Mouse (Mus musculus) brain, embryonic 14.5 days (tissue): Measurements from ENCODE around the gene Npm1. TPM values are rescaled to one million over a fixed set of nuclear protein-coding genes. Genes with fewer than 3 reads are reported as not detected.
A peak's percentile ranks its signal among the peaks of the same experiment; 100 is the strongest.

ENCODE experiments used
- DNase-seq: peaks from one replicate; pipeline ENCODE4 v3.0.0-alpha.2; 2011; ENCODE audit warnings: low read depth
- CTCF ChIP-seq: fragments of 200-500 bp; IDR thresholded peaks from 2 replicates; pipeline ENCODE4 v1.5.1; 2012; ENCODE audit warnings: inconsistent platforms, mild to moderate bottlenecking, moderate library complexity, borderline replicate concordance; ENCODE audit not compliant: insufficient read depth, insufficient read length; ENCODE audit errors: extremely low read depth
- POLR2A ChIP-seq: fragments of 200-500 bp; IDR thresholded peaks from 2 replicates; pipeline ENCODE4 v1.6.1; 2012; ENCODE audit warnings: mild to moderate bottlenecking, inconsistent platforms, borderline replicate concordance; ENCODE audit not compliant: poor library complexity, insufficient read depth, insufficient read length, severe bottlenecking; ENCODE audit errors: extremely low read depth
- polyA plus RNA-seq: library from polyadenylated mRNA; depleted of rRNA; stranded (reverse); fragments of >200 nt; gene quantifications from 2 replicates; pipeline ENCODE4 v1.2.3, GENCODE M21; 2012

The Npm1 gene
- polyA plus RNA-seq, 1 experiment, result 569 TPM

DNA sequence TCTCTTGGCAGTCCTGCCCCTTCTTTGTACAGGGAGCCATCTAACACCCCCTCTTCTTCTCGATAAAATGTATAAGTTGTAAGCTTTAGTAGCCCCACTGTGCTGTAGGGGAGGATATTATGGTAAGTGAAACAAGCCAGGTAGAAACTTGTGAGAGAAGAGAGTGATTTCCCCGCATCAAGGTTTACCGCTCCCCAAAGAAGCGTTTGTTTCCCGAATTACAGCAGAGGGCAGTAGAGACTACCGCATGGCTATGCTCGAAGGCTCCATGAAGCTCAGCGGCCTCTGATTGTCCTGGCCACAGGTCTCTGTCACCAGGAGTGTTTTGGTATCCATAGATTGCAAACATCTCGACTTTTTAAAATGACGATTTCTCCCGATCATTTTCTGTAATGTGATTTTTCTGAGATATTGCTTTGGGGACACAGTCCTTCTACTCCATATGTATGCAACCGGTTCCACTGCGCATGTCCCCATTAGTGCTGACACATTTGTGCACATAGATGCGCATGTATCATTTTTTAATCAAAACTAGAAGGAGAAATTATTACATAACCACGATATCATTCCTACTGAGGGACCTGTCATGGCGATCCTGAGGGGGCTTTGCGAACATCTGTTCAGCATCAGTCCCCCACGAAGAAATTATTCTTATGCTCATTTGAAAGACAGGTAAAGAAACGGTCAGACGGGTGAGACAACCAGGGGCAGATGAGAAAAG is 13.7 kb upstream of the Npm1 start:
- DNase-seq, result peak; percentile 83
- TF ChIP-seq POLR2A (no peak), CTCF (peak; percentile 88)

DNA sequence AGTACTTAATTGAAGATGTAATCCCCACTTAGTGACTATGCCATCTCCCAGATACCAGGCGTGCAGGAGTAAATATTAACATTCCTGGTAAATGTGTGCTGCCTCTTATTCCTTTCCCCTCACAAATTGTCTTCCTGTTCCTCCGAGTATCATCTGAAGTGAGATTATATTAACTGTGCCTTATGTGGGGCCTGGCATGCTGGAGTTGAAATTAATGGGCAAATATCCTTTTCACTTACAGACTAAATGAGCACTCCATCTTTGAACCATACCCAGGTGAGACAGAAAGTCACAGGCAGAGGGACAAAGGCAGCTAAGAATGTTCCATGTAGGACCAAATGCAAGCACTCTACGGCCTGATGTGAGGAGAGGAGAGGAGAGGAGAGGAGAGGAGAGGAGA is 12.8 kb upstream of the Npm1 start:
- TF ChIP-seq CTCF (no peak), POLR2A (no peak)
- DNase-seq, result no peak

DNA sequence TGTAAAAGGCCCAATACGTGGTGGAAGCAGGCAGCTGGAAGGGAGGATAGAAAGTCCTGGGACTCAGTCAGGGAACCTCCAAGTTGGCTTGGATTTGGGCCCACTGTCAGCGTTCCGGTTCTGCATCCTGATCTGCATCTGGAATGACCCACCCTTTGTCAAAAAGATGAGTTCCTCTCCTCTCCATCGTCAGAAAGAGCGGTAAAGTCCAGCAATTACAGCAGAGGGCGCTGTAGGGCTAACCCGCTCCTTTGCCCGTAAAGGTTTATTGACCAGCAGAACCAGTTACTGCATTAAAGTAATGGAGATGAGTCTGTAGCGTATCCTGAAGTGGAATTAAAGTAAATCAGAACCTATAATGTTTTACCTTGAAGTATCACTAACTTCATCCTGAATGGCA is 7.5 kb upstream of the Npm1 start:
- DNase-seq, result peak; percentile 50
- TF ChIP-seq POLR2A (no peak), CTCF (peak; percentile 76; the same call in 1 of the 2 replicates)

DNA sequence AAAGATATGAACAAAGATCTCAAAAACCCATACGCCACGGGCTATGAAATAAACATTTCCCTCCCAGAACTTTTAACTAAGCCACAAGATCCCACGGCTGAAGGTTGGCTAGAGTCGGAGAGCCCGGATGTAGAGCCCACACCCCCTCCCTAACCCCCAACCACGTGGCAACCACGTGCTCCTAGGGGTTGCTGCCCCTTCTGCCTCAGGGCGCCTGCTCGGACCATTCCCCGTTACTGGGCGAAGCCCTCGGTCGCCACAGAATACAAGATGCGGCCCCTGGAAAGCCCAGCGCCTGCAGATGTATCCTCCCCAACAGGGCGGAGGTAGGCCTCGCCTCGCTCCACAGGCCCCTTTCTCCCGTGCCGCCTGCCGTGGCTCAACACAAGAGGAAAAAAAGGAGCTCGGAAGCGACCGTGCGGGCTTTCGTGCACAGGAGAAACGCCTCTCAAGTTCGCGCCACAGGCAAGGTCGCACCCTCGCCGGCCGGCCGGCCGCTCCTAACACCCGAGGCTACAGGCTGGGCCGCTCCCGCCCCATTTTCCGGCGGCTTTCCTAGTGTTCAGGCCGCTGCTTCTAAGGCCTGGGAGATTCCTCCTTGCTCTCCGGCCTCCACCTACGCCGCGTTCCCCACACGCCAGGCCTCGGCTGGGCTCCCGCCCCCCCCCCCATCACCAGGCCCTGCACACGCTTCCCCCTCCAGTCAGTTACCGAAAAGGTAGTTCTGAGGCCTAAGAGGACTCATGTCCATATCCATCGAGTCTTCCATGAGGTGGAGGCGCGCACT is 602 bp downstream of the Npm1 start:
- 0 out of 2 replicates have a peak, but pooled peaks have one; percentile 9 for TF ChIP-seq POLR2A
- no peak for TF ChIP-seq CTCF

DNA sequence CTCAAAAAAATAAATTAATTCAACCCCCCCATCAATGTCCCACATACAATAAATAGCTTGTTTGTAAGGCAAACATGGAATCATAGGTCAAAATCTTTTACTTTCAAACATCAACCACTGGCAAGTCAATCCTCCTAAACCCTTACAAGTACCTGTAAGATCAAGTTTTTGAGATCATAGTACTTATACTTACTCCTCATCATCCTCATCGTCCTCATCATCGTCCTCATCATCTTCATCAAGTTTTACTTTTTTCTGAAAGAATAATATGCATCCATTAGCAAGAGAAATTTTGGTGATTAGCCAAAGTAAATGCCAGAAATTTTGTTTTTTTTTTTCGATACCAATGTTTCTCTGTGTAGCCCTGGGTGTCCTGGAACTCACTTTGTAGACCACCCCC is 3.3 kb downstream of the Npm1 start:
- no peak for TF ChIP-seq POLR2A
- no peak for TF ChIP-seq CTCF
- DNase-seq, result no peak

More for the DNA sequence above, 602 bp downstream of the Npm1 start:
- peak; percentile 86 for DNase-seq

DNA sequence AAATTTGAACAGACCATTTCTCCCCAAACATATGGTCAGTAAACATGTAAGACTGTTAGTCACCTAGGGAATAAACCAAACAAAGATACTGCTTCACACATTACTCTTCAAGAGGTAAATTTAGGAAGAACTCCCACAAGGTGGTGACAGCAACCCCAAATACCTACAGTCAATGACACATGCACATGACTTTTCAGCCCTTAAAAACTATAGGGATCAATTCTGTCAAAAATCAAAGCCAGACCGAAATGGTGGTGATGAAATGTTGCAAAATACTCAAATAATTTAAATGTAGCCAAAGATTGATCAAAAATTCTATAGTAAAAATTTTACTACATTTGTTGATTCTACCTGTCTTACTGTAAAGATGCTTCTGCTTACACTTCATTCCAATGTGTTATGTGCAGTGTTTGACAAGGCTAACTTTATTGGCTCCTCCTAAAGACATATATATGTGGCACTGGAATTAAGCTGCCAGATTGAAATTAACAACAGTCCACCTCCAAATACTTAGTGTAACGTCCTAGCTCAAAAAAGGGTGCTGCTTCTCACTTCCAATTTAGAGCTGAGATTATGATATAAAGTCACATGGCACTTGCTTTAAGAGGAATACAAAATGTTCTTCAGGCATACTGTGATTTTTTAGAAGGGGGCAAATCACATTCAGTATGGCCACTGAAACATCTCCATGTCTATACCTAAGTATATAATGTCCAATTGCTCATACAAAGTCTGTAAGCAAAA is 5.4 kb downstream of the Npm1 start:
- no peak for DNase-seq
- TF ChIP-seq CTCF, result no peak
- TF ChIP-seq POLR2A, result no peak

DNA sequence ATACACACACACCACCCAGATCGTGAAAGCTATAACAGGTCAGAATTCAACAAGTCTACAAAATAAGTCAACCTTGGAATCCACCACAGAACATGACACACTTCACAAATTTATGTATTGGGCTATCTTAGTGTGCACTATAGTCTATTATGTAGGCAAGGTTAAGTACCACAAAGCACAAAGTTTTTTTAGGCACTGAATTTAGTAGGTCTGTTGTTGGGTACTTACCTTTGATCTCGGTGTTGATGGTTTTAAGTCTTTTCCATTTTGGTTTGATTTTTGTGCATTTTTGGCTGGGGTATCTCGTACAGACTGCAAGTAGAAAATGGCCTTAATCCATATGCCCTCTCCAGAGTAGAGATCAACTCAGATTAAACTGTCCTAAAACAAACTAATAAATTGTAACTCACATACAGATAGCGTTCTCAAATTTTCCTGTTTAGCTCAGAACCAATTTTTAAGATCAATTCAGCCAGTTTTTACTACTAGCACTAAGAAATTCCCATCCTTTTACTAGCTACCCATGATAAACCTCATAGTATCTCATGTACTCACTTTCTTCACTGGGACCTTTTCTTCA is 6.5 kb downstream of the Npm1 start:
- TF ChIP-seq POLR2A, result no peak
- TF ChIP-seq CTCF, result no peak
- DNase-seq, result no peak

DNA sequence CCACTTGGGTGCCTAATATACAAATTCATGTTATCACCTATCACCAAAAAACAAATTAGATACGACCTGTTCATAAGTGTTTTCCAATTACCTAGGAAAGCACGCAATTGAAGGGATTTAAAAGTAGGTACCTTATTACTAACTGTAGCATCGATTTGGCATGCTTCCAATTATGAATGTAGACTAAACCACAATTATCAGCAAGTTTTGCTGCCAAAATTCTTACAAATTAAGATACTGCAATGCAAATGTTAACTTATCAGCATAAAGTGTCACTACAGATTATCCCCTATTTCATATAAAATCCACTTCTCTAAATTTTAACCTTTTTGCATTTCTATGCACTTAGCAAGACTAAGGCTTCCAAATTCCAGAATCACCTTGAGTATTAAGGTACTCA is 8.5 kb downstream of the Npm1 start:
- DNase-seq, result no peak
- TF ChIP-seq CTCF (no peak), POLR2A (no peak)

DNA sequence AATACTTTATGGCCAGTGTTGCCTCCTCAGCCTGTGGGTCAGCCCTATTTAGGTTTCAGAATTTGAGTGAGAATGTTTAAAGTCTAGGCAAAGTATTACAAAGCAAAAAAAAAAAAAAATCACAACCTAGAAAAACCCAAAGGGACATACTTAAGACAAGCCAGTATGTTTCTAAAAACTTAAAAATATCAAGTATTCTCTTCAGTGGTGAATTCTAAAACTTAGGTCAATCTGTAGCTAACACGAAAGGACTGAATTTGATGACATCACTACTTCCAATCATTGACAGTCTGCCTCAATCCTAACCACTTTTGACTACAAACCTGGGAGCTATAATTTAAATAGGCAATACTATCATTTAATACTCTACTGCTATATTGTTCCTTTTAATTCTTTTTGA is 10.0 kb downstream of the Npm1 start:
- no peak for TF ChIP-seq CTCF
- TF ChIP-seq POLR2A, result no peak
- DNase-seq, result no peak

DNA sequence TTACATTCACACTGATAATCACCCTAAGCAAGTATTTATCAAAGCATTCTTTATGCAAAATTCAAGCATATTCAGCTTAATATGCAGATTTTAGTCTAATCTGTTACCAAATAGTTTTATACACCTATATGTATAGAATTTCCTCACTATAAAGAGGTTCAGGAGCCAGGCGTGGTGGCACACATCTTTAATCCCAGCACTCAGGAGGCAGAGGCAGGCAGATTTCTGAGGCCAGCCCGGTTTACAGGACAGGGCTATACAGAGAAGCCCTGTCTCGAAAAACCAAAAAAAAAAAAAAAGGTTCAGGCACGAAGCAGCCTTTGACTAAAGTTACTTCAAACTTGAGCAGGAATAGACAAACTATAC is 11.2 kb downstream of the Npm1 start:
- TF ChIP-seq CTCF, result no peak
- TF ChIP-seq POLR2A, result no peak

More for the DNA sequence above, 11.2 kb downstream of the Npm1 start:
- no peak for DNase-seq
